Mouse (Mus musculus) right cerebral cortex, postnatal 14 days (tissue): ENCODE results near the gene Pkig.

ENCODE experiments used
- DNase-seq: peaks from one replicate; pipeline ENCODE4 v3.0.0; 2022

The Pkig gene

DNA sequence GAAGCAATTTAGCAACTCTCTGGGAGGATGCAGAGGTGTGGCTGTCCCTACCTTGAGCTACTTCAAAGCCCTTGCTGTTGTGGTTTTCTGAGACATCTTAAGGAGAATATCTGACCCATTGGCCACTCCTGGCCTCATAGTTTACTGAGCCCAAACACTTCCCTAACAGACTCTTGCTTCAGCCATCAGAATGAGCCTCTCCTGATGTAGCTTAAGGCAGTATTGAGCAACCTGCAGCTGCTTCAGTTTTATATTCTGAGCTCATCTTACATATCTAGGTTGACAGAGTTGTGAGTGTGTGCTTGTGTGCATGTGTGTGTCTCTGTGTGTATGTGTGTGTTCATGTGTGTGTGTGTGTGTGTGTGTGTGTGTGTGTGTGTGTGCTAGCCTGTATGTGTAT, 108.1 kb downstream of the Pkig start:
- no peak for DNase-seq

DNA sequence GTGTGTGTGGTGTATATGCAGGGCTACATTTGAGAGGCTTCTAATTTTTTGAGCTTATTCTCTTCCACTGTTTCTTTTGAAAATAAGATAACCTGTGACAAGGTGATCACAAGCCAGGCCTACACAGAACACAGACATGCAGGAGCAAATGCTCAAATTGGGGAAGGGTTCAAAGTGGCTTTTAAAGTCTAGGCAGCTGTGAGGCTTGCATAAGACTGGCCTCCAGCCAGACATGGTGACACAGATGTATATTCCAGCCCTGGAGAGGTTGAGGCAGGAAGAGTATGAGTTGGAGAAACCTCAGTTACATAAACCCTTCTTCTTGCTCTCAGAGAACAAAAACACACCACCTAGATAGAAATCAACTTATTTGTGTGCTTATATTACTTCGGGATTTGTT, 108.7 kb downstream of the Pkig start:
- DNase-seq: no peak

DNA sequence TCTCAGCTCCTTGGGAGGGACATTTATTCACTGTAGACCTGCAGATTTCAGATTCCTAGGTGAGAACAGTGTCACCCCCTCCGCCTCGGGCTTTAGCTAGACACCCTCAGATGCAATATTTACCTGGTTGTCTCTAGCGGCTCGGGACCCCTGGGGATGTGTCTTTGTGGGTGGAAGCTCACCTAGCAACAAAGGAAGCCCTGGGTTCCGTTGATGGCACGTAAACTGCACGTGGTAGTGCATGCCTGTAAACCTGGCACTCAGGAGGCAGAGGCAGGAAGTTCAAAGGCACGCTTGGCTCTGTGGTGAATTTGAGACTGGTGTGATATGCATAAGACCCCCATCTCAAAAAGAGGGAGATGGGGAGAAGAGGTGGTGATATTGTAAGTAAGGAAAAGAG, 112.5 kb downstream of the Pkig start:
- no peak for DNase-seq
